ENCODE assay signal across 8 mouse cellular contexts in genomic region chr16:58523972-58524850, GRCm38 (mm10). TPM values are rescaled to one million over a fixed set of nuclear protein-coding genes. Genes with fewer than 3 reads are reported as not detected.
DNase-seq lines count a peak whose midpoint lies in the region; ATAC-seq and TF ChIP-seq lines count a peak whose summit lies in the region.

Gene St3gal6 (minus strand): TSS chr16:58524243.

- peaks cover 3% of the 10 kb centered on the region; the same call in 1 of the 2 replicates for H3K9me3 ChIP-seq in limb, embryonic 14.5 days (ENCODE audit: control insufficient read depth, low read length)
- no peaks in the 10 kb centered on the region for H3K9me3 ChIP-seq in stomach, embryonic 16.5 days (replicated peaks; ENCODE audit: control insufficient read depth, low read length)

- TF ChIP-seq CTCF in thymus, adult 2 months (IDR thresholded peaks at IDR 0.05; ENCODE audit: borderline replicate concordance, control insufficient read depth, extremely low read depth, insufficient read depth, low read length, poor library complexity): no peak

- H3K36me3 ChIP-seq in thymus, adult 2 months (ENCODE audit: control insufficient read depth, insufficient read depth, low read length): no peaks in the 10 kb centered on the region
- no peaks in the 10 kb centered on the region for H3K36me3 ChIP-seq in limb, embryonic 14.5 days (ENCODE audit: control insufficient read depth, insufficient read depth, low read length)
- H3K36me3 ChIP-seq in stomach, embryonic 16.5 days (ENCODE audit: control insufficient read depth, insufficient read depth, low read length): no peaks in the 10 kb centered on the region

- intact Hi-C loops in heart, postnatal 14 days (cut with DNase I): loop anchor here (2.0 to 10.0 kb wide), 4 partner anchors 47 to 211 kb away; no protein-coding TSS in a partner anchor

- DNase-seq in thymus, adult 2 months: no peak
- DNase-seq in thymus, postnatal 36 days: no peak
- DNase-seq in heart, postnatal 14 days: peak in 1 of 2 experiments; percentile 19
- no peak for DNase-seq in limb, embryonic 14.5 days (ENCODE audit: low spot score)
- no peak for DNase-seq in right cerebral cortex, postnatal 25 days
- DNase-seq in urinary bladder, postnatal 4 days (ENCODE audit: low spot score in 2 of 2): no peak

- H3K27ac ChIP-seq in thymus, adult 2 months (ENCODE audit: control insufficient read depth, insufficient read depth, low read length): peak within 1 kb of the TSS; percentile 28; the same call in 1 of the 2 replicates
- peak within 1 kb of the TSS; percentile 82 for H3K27ac ChIP-seq in limb, embryonic 14.5 days (replicated peaks; ENCODE audit: low read depth, low read length)
- H3K27ac ChIP-seq in stomach, embryonic 16.5 days (ENCODE audit: low read length): peak within 1 kb of the TSS; percentile 31

- WGBS in thymus, adult 2 months: 95% methylated on average over 12 of the region's 12 CpGs
- WGBS in limb, embryonic 14.5 days: 84% methylated on average over 12 of the region's 12 CpGs
- 82% methylated on average over 12 of the region's 12 CpGs for WGBS in stomach, embryonic 16.5 days

- H3K4me1 ChIP-seq in thymus, adult 2 months (replicated peaks; ENCODE audit: control insufficient read depth, insufficient read depth, low read length): peaks cover 10% of the 10 kb centered on the region; the same call in 1 of the 2 replicates
- H3K4me1 ChIP-seq in limb, embryonic 14.5 days (ENCODE audit: control insufficient read depth, insufficient read depth, low read length): peaks cover 3% of the 10 kb centered on the region; the same call in 1 of the 2 replicates
- H3K4me1 ChIP-seq in stomach, embryonic 16.5 days (ENCODE audit: control insufficient read depth, insufficient read depth, low read length): peaks cover 4% of the 10 kb centered on the region; the same call in 1 of the 2 replicates

- peak within 1 kb of the TSS; percentile 85 for H3K9ac ChIP-seq in limb, embryonic 14.5 days (ENCODE audit: low read depth, low read length, severe bottlenecking)
- H3K9ac ChIP-seq in stomach, embryonic 16.5 days (ENCODE audit: low read length): peak within 1 kb of the TSS; percentile 82

- no peak for TF ChIP-seq POLR2A in thymus, adult 2 months (IDR thresholded peaks at IDR 0.05; ENCODE audit: control insufficient read depth, extremely low read depth, insufficient read depth, low read length, poor library complexity)
- no peak for TF ChIP-seq POLR2A in limb, embryonic 14.5 days (IDR thresholded peaks at IDR 0.05; ENCODE audit: borderline replicate concordance, extremely low read depth, insufficient read depth, insufficient read length)

- peak within 1 kb of the TSS; percentile 76 for H3K4me2 ChIP-seq in limb, embryonic 14.5 days (replicated peaks; ENCODE audit: low read depth, low read length, severe bottlenecking)
- H3K4me2 ChIP-seq in stomach, embryonic 16.5 days (ENCODE audit: low read depth, low read length): peak within 1 kb of the TSS; percentile 94

- H3K4me3 ChIP-seq in thymus, adult 2 months (ENCODE audit: control insufficient read depth, insufficient read depth, low read length): peak within 1 kb of the TSS; percentile 53
- peak within 1 kb of the TSS; percentile 77 for H3K4me3 ChIP-seq in limb, embryonic 14.5 days (replicated peaks; ENCODE audit: low read length)
- peak within 1 kb of the TSS; percentile 64 for H3K4me3 ChIP-seq in stomach, embryonic 16.5 days (replicated peaks; ENCODE audit: low read length)

- peaks cover 2% of the 10 kb centered on the region for H3K27me3 ChIP-seq in thymus, adult 2 months (ENCODE audit: control insufficient read depth, insufficient read depth, low read length)
- H3K27me3 ChIP-seq in limb, embryonic 14.5 days (ENCODE audit: control insufficient read depth, insufficient read depth, low read length): no peaks in the 10 kb centered on the region
- no peaks in the 10 kb centered on the region for H3K27me3 ChIP-seq in stomach, embryonic 16.5 days (ENCODE audit: control insufficient read depth, insufficient read depth, low read length)

- ATAC-seq in erythroid progenitor cell, adult 5-6 weeks (replicated peaks; ENCODE audit: low FRiP score, poor library complexity, severe bottlenecking): no peak
- no peak for ATAC-seq in limb, embryonic 14.5 days (ENCODE audit: low FRiP score, low read depth)
- no peak for ATAC-seq in stomach, embryonic 16.5 days (ENCODE audit: insufficient read depth, low FRiP score)

RNA-seq across cellular contexts. Expression of gene St3gal6, which starts in this region (rescaled TPM):
- polyA plus RNA-seq in thymus, adult 2 months (2012; rRNA removed): 17.5 and 21.8 TPM in 2 replicates
- total RNA-seq in erythroid progenitor cell, adult 5-6 weeks (2015; ENCODE audit: low replicate concordance): 106 and 111 TPM in 2 replicates
- total RNA-seq in erythroid progenitor cell, adult 5-6 weeks (2017; ENCODE audit: low replicate concordance): 119 and 127 TPM in 2 replicates
- 10 to 100 TPM; 33.5 to 37.5 TPM for total RNA-seq in heart, postnatal 14 days (2021)
- 14.4 and 15.2 TPM in 2 replicates for polyA plus RNA-seq in limb, embryonic 14.5 days (2012; rRNA removed)
- polyA plus RNA-seq in limb, embryonic 14.5 days (2014; fragmentation: Nextera tagmentation; extraction: Ambion mirVana): 12.8 and 15.2 TPM in 2 replicates
- 11.7 and 14.7 TPM in 2 replicates for polyA plus RNA-seq in stomach, embryonic 16.5 days (2015; fragmentation: Nextera tagmentation; extraction: Ambion mirVana)

Comparison
In these comparisons a context has a peak if more than half of its experiments do, and no peak if none do; other contexts are left out.
1. H3K27ac ChIP-seq: peak in every context shown above with its lines; median percentile 82 in limb, embryonic 14.5 days; 31 in stomach, embryonic 16.5 days; 28 in thymus, adult 2 months.